Mouse (Mus musculus) cerebellum, adult 11 months (tissue): Measurements from ENCODE around the gene Bsx.
A peak's percentile ranks its signal among the peaks of the same experiment; 100 is the strongest.

Experiments
- DNase-seq: peaks from one replicate; pipeline ENCODE4 v3.0.0; 2022

The Bsx gene

DNA sequence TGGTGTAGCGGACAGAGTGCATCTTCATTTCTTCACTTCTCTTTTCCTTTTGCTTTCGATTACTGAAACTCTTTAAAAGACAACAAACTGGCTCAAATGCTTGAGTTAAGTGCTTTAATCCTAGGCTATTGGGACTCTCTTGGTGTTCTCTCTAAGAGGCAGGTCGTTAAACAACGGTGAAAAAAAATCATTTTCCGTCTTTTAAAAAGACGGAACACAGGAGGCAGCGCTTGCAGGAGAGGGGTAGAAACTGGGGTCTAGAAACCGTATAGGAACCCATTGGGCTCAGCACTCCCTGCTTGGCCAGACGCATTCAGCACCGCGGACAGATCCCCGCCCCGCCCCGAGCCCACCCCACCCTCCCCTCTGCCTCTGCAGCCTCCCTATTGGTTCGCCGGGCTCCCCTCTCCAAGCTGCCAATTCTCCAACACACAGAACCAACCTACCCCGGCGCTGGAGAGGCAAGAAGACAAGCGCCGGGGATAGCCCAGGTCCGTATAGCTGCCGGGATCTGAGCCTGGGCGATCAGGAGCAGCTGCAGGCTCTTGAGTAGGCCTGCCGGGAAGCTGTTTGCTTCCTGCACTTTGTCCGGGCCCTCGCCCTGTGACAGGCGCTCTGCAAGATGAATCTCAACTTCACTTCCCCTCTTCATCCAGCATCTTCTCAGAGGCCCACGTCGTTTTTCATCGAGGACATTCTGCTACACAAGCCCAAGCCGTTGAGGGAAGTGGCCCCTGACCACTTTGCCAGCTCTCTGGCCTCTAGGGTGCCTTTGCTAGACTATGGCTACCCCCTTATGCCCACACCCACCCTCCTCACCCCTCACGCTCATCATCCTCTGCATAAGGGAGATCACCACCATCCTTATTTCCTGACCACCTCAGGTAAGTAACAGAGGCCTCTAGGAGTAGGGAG lies at the start of gene Bsx:
TSS of gene Bsx (plus strand) at position 572 of the 915 bp plus-strand sequence.
- DNase-seq, result no peak

DNA sequence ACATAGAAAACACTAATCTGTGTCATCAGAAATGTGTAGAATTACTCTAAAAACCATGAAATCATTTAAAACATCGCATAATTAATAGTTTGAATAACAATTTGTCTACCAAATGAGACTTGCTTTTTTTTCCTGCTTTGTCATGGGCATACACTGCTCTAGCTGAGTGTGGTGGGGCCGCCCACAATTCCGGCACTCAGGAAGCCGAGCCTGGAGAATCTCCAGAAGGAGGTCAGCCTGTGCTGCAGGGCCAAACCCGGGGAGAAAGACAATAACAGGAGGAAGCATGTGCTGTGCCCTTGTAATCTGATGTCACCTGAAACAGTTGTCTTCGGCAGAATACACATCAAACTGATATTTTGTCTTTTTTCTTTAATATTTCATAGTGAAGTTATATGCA lies 48.3 kb upstream of the Bsx start:
- no peak for DNase-seq

DNA sequence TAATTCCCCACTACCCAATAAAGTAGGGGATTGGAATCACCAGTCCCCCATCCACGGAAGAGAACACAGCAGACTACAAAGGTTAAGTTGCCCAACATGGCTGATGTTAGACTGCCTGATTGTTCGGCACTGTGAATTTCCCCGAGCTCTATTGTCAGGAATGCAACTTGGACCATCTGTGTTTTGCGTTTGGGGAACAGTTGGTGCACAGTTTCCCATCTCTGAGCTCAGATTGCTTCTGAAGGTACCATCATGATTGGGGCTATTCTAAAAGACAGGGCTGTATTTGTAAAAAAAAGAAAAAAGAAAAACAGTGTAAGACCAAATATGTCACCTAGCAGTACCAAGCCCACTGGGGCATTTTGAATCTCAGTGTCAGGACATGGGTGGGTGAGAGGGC lies 46.6 kb upstream of the Bsx start:
- no peak for DNase-seq

DNA sequence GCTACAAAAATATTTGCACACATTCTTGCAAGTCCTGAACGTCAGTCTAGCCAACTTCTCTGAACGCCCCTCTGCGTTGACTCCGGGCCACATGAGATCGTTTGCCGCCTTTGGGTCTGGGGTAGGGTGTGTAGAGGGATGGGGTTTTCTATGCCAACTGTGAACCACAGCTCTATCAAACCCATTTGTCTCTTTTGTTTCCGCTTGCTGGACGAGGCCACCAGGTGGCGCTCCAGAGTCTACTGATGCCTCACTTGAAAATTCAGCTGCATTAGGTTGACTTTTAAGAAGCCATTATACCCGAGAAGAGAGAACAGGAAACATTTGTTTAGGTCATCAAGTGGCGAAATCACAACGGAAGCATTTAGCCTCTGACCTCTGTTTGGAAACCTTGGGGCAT lies 39.4 kb upstream of the Bsx start:
- peak; percentile 74 for DNase-seq

DNA sequence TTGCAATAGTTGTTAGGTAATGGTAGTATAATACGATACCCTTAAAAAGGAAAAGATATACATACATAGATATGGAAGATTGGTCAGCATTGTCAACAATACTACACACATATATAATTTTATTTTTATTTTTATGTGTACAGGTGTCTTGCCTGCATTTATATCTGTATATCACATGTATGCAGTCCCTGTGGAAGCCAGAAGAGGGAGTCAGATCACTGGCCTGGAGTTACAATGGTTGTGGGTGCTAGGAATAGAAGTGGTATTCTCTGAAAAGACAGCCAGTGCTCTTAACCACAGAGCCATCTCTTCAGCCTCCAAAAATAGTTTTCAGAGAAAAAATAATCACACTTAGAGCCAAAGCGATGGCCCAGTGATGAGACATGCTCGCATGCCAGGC lies 37.2 kb upstream of the Bsx start:
- DNase-seq, result no peak

DNA sequence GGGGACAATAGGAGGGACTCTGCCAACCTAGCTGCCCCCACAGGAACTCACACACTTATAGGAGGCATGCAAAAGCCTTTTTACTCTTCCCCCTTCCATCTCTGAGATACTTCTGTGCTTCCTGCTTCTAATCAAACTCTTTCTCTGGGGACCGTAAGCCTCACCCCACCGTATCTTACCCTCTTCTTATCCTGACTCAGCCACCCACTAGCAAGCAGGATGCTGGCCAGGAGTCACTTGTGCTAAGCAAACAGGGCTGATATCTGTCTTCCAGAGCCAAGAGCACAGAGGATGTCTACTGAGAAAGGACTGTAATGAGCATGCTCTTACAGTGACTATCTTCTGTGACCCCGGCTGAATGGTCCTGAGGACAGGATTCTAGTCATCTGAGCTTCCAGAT lies 34.3 kb upstream of the Bsx start:
- DNase-seq, result no peak

DNA sequence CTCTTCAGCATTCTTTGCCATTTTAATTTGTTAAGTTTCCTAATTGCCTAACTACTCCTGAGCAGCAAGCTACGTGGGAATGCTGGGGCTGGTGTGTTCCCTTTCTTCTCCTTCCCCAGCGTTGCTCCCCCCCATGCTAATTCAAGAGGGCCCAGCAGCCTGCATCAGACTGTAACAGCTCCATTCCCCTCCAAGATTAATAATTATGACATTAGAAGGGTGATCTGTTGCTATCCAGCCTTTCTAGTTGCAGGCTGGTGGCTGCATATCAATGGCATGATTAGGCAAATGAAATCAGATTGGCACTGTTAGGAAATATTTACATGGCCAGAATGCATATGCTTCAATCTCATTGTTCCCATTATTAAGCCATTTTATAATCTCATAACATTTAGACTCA lies 22.4 kb upstream of the Bsx start:
- no peak for DNase-seq

DNA sequence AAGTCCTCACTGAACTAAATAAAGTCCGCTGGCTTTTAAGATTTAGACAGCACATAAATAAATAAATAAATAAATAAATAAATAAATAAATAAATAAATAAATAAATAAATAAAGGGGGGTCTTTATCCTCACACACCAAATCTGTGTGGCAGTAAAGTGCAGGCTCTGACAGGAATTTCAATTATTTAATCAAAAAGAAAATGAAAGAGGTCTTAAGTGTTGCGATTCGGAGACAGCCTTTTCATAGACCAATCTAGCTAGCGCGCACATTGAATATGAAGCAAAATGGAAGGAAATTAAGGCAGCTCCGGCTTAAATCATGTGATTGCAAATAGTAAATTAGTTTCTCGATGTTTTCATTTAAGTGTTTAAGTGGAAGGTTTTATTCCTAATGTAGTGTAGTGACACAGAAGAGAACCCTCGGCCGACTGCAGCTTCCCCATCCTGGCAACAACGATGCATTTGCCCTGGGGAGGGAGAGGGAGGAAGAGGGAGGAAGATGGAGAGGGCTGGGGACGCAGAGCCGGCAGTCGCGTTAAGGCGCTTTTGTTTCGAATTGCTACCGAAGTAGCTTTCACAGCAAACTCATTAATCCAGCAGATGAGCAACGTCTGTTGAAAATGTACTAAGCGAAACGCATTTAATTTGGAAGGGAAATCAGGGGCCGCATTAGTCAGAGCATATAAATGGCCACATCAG lies 15.3 kb upstream of the Bsx start:
- no peak for DNase-seq

DNA sequence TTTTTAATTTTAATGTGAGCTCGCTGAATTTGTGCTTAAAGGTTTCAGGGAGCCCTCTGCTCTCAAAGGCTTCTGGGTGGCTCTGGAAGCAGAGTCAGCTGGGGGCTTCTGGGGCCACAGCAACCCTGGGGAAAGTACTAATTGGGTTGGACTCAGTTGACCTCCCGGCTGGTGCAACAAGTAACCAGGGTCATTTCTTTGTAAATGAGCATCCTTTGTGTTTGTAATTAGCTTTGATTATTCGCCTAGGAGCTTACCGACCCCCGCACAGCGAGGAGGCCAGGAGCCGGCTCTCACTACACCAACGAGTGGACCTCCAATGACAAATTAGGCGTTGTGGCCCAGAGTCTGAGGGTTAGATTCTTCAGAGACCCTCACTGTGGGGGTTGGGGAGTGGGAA lies 14.7 kb upstream of the Bsx start:
- DNase-seq, result no peak

DNA sequence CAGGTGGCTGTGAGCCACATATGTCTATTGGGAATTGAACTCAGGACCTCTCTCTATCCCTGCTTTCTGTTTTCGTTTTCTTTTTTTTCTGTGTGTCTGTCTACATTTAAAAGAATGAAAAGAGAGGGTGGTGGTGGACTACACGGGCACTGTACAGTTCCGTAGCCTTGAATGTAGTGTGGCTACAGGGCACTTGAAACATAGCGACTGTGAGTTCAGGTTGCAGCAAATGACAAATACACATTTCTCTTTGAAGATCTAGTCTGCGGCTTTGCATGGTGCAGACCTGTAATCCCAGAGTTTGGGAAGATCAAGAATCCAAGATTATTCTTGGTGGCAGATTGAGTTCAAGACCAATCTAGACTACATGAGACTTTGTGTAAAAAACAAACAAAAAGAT lies 3.6 kb upstream of the Bsx start:
- no peak for DNase-seq

DNA sequence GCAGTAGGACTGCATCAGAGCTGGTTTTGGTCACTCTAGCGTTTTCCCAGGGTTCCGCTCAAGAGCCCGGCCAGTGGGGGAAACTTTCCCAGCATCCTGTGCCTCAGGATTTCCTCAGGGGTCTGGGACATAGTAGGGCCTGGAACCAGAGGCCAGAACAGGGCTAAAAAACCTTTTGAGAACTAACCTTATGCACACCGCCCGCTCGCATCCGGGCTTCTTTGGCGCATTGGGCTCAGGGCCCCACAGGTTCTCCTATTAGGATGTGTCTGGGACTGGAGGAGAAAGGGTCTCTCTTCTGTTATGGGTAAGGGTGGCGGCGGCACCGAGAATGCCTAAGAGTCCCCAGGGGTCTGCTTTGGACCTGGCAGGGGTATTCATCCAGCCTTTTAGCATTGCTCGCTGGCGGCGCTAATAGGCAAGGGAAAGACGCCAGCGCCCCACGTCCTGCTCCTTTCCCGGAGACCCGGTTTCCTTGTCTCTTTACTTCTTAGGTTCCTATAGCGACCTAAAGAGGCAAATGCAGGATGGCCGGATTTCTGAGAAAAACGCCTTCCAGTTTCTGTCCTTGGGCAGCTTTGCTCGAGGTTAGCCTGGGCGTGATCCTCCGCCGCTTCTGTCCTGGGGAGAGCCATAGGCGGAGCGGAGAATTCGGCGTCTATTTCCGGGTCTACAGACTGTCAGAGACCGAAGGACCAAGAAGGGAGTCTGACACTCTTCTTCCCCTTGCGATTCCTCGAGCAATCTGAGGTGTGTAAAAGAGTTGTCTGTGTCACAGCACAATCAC lies 2.4 kb upstream of the Bsx start:
- DNase-seq, result no peak

DNA sequence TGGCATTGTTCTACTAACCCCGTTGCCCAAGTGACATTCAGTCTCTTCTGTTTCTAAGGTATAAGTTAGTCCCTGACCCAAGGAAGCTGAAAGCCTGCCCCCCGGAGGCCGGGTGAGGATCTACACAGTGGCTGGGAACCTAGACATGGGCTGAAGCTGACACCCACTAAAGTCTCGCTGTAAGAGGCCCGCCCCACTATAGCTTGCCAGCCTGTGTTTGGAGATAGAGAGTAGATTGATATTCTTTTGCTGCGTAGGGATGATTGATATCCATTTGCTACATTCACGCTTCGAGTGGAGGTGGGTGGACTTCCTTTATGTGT lies 1.8 kb upstream of the Bsx start:
- no peak for DNase-seq

DNA sequence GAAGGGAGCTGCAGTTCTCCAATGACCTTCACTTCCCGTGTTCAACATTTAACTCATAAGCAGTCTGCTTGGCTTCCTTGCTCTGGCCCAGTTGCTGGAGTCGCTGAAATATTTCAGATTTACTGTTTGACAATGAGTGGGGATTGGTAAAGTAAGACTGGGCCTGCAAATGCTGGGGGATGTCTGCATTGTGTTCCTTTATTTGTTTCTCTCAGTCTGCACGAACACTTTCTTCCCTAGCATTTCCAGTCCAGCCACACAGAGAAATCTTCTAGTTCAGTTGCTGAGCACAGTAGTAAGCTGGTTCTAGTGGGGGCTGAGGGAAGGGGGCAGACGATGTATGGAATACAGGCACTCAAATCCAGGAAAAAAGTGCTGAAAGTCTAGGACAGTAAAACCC lies 1.0 kb downstream of the Bsx start:
- DNase-seq, result no peak

DNA sequence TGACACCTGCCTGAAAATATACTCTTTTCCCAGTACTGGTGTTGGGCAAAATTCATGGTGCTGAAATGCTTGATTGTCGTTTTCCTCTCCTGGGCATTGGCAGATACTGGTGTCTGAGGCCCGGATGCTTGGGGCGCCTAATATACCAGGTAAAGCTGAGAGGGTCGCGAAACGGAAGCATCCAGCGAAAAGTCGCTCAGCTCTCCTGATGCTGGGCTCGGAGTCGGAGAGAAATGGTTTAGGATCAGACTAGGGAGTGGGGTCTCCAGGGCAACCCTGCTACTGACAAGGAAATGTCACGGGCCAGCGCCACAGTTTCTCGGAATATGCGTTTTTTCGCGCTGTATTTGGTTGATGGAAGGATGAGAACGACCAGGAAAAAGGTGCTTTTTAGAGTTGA lies 1.5 kb downstream of the Bsx start:
- DNase-seq, result no peak

DNA sequence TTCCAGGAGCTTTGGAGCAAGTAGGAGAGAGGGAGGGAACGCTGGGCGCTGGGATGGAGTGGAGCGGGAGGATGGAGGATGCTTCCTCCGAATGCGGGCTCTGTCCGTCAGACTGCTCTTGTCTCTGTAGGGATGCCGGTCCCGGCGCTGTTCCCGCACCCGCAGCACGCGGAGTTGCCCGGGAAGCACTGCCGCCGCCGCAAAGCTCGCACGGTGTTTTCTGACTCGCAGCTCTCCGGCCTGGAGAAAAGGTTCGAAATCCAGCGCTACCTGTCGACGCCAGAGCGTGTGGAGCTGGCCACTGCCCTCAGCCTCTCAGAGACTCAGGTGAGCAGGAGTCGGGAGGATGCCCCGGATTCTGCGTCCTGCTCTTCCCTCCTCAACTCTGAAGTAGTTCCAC lies 2.2 kb downstream of the Bsx start:
- no peak for DNase-seq

DNA sequence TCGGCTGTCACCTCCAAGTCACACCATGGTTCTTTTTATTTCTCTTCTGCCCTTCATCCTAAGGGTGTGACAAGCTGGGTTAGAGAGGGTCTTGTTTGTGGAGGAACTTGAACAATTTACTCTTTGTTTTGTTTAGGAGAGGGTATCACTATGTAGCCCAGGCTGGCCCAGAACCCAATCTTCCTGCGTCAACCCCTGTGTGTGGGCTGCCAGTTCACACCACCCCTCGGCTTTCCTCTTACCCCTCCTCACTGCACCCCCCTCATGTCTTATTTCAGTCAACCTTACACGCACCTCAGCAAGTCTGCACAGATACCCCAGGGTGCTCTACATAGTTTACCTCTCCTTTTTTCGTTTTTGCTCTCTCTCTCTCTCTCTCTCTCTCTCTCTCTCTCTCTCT lies 2.8 kb downstream of the Bsx start:
- no peak for DNase-seq

DNA sequence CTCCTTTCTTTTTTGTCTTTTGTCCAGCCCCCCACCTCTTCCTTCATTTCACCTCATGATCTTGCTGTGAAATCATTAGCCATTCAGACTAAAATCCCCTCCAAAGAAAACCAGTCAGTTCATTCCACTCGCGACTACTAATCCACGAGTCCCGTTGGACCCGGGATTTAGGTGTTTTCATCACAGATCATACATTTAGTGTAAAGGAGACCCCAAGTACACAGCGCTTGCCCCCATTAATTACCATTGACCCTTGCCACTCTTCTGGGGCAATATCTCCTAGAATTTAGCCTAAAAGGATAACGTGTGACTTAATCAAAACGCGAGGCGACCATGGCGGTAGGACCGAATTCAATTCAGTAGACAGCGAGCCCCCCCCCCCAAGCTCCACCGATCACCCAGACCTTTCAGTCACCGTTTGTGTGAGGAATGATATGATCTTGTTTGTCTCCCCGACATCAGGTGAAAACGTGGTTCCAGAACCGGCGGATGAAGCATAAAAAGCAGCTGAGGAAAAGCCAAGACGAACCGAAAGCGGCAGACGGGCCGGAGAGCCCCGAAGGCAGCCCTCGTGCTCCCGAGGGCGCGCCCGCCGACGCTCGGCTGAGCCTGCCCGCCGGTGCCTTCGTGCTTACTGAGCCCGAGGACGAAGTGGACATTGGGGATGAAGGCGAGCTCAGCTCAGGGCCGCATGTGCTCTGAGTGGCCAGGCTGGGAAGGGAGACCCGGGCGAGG lies 3.4 kb downstream of the Bsx start:
- DNase-seq, result no peak

DNA sequence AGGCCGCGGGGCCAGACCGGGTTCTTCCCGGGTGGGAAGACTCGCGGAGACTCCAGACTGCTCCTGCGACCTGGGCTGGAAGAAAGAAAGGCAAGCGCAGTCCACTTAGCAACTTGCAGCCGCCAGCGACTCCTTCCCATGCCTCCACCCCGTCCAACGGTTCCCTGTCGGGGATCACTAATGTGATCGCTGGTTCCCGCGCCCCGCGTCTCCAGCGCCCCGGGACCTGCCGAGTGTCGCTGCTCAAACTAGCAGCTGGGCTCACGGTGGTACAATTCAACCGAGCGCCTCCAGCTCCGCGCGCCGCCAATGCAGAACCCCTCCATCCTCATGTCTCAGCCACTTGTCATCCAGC lies 3.9 kb downstream of the Bsx start:
- no peak for DNase-seq

DNA sequence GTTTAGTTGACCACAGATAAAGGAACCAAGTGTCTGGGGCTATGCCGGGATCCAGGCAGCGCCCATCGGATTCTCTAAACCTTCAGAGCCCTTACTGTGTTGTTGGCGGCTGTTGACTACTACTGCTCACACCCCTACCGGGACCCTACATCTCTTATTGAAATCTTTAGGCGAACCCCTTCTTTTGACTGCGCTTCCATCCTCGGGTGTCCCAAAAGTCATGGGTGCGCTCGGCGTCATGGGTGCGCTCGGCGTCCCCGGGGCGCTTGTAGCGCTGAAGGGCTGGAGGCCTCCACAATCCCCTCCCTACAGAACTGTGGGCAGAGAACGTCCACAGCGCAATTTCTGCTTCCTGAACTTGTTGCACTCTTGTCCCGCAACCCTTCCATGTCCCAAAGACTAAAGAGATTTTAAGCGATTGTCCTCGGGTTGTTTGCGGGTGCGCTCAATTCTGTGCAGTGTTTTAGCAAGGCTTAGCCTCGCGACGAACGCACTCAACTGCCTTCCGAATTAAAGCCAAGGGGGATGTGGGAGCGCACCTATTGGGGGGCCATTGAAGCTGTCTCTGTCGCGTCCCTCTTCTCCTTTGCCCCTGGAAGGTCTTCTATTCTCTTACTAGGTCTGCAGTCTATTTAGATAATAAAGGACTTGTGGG lies 4.5 kb downstream of the Bsx start:
- DNase-seq, result no peak

DNA sequence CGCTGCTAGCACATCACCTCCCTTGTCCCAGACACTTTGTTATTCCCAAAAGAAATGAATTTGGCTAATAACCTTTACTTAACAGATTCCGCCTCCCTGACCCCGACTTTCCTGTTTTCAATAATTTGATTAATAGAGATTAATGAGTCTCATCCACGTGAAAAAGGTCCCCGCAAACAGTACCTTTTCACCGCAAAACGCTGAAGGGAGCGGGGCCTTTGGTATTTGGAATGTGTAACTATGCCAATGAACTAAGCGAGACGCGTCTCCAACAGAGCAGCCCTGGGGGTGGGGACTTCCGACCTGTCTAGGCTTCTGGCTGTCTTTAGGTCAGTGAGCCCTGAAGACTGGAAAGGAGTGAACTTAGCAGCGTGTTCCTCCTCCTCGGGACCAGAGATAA lies 5.1 kb downstream of the Bsx start:
- no peak for DNase-seq

DNA sequence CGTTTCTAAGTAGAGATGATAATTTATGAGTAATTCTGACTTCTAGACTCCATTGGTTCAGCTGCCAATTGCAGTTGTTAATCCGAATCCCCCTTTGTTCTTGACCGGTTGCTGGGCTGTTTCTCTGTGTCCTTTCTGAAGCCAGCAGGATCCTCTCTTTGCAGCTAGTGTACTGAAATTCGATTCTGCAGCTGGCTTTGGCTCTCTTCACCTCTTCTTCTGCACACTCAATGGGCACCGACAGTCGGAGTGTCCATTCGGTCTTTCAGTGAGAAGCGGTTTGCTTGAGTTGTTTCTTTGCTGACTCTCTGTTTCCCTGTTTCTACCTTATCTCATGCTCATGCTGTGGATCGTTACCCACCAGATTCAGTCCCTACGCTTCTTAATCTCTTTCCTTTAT lies 11.7 kb downstream of the Bsx start:
- DNase-seq, result no peak

DNA sequence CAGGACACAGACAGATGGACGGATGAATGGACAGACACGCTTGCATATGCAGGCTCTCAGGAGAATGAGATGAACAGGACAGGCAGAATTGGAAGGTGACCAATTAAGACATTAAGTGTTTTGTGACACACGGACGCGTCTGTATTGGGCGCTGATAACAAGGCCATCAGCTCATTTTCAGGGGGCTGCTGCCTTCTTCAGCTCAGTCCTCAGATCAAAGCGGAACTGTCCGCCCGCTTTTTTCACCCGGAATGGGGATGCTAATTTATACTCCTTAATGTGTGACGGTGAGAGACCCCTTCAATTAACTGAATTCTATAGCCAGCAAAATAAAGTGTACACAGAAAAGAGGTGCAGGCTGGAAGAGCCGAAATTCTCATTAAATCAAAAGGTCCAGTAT lies 15.5 kb downstream of the Bsx start:
- DNase-seq, result no peak

DNA sequence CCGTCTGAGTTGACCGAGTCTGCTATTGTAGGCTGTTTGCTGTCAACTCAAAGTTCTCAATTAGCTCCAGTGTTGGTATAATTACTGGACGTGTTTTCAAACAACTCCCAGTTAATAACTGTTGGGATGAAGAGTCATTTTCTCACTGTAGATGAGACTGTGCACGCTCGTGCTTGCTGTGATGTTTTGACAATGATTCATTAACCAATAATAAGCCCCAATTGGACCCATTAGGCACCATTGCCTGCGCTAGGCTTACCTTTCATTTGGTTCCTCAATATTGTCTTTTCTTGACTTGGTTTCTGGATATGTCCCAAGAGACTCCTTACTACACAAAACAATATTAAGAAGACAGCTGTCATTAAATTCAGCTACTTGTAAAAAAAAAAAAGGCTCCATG lies 18.5 kb downstream of the Bsx start:
- no peak for DNase-seq
